Mouse (Mus musculus) hindbrain, embryonic 12.5 days (tissue): ENCODE results near the gene Farp1. TPM values are rescaled to one million over a fixed set of nuclear protein-coding genes. Genes with fewer than 3 reads are reported as not detected.

ENCODE experiments used
- ATAC-seq: fragments of 200-750 bp; cut with Nextera tagmentation; 2 replicates; pipeline ENCODE4 v1.8.0; 2017; ENCODE audit warnings: moderate TSS enrichment; ENCODE audit not compliant: low FRiP score
- H3K27ac ChIP-seq: fragments of 300-500 bp; sonication (generic); 2 replicates; pipeline ENCODE4 v1.5.1; 2016; ENCODE audit warnings: mild to moderate bottlenecking
- H3K27me3 ChIP-seq: fragments of 300-500 bp; sonication (generic); 2 replicates; pipeline ENCODE4 v1.6.1; 2016; ENCODE audit warnings: mild to moderate bottlenecking
- H3K36me3 ChIP-seq: fragments of 300-500 bp; sonication (generic); 2 replicates; pipeline ENCODE4 v1.6.1; 2016; ENCODE audit warnings: mild to moderate bottlenecking
- H3K4me1 ChIP-seq: fragments of 300-500 bp; sonication (generic); 2 replicates; pipeline ENCODE4 v1.6.1; 2016
- H3K4me2 ChIP-seq: fragments of 300-500 bp; sonication (generic); replicated peaks from 2 replicates; pipeline ENCODE4 v1.6.1; 2016; ENCODE audit warnings: mild to moderate bottlenecking
- H3K4me3 ChIP-seq: fragments of 300-500 bp; sonication (generic); 2 replicates; pipeline ENCODE4 v1.5.1; 2016; ENCODE audit warnings: mild to moderate bottlenecking
- H3K9ac ChIP-seq: fragments of 300-500 bp; sonication (generic); 2 replicates; pipeline ENCODE4 v1.6.1; 2016; ENCODE audit warnings: mild to moderate bottlenecking, moderate library complexity
- H3K9me3 ChIP-seq: fragments of 300-500 bp; sonication (generic); replicated peaks from 2 replicates; pipeline ENCODE4 v1.6.1; 2016; ENCODE audit warnings: mild to moderate bottlenecking
- WGBS: fragments of 180-500 bp; shearing (Covaris S2); methylation state at CpG from one replicate; pipeline ENCODE4 v1.1.7; 2016; 5-methylcytosine and 5-hydroxymethylcytosine counted together
- polyA plus RNA-seq: library from polyadenylated mRNA; unstranded; fragments of >200 nt; fragmentation: Nextera tagmentation; extraction: Ambion mirVana; gene quantifications from 2 replicates; pipeline ENCODE4 v1.2.1, GENCODE M21; 2016

Gene Farp1
- polyA plus RNA-seq, 1 experiment from 2014 or later: 43.9 TPM

GRCm38 (mm10) chr14:121097640-121098435 is 62.8 kb downstream of the Farp1 start:
- 72% methylated on average over 12 of the region's 12 CpGs for WGBS
- ATAC-seq: no peak
- no peak overlapping the region for H3K4me3 ChIP-seq

DNA sequence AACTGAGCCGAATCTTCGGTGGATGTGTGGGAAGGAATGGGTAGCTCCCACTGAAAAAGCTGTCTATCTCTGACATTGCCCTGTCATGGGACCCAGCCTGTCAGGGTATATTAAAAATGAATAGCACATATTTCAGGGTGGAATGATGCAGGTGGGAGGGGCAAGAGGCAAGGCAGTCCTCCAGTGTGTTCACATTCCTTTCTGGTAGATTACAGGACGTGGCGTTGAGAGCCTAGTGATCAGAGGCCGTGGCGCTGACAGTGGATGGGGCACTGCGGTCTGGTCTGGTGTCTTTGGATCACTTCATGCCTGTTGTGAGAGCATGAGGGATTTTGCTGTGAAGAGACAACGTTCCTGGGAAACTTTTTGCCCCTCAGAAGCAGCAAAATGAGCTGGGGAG is 64.1 kb downstream of the Farp1 start:
- Histone ChIP-seq H3K4me2 (no peak overlapping the region), H3K9ac (no peak overlapping the region), H3K36me3 (peaks cover 11% of the 10 kb centered on the region; the same call in 1 of the 2 replicates), H3K4me3 (no peak overlapping the region), H3K4me1 (peaks cover 23% of the 10 kb centered on the region), H3K27ac (no peak overlapping the region), H3K9me3 (no peaks in the 10 kb centered on the region), H3K27me3 (no peaks in the 10 kb centered on the region)
- no peak for ATAC-seq
- 85% methylated on average over 8 of the region's 8 CpGs for WGBS

More at GRCm38 (mm10) chr14:121097640-121098435, 62.8 kb downstream of the Farp1 start:
- Histone ChIP-seq H3K4me1 (peaks cover 19% of the 10 kb centered on the region), H3K4me2 (no peak overlapping the region), H3K36me3 (peaks cover 10% of the 10 kb centered on the region; the same call in 1 of the 2 replicates), H3K27ac (no peak overlapping the region), H3K27me3 (no peaks in the 10 kb centered on the region), H3K9me3 (no peaks in the 10 kb centered on the region), H3K9ac (no peak overlapping the region)

DNA sequence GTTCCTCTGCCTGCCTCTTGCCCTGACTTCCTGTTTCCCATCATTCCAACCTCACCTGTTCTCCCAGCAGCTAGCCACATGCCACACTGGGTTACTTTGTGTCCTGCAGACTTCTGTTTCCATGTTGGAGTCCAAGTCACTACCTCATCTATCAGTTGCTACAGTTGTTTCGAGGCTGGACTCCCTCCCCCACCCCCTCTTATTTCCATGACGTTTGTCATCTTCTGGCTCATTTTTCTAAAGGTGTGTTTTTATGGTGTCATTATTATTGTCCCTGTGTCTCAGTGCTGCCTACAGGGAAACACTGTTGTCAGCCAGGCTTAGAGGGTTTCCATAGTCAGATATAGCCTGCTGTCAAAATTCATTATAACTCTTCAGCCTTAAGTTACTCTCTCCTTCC is 64.9 kb downstream of the Farp1 start:
- Histone ChIP-seq H3K4me2 (no peak overlapping the region), H3K9me3 (no peaks in the 10 kb centered on the region), H3K4me1 (peaks cover 25% of the 10 kb centered on the region), H3K9ac (no peak overlapping the region), H3K4me3 (no peak overlapping the region), H3K27ac (no peak overlapping the region), H3K36me3 (peaks cover 11% of the 10 kb centered on the region; the same call in 1 of the 2 replicates), H3K27me3 (no peaks in the 10 kb centered on the region)
- WGBS: 69% methylated on average over 2 of the region's 2 CpGs
- ATAC-seq: no peak

DNA sequence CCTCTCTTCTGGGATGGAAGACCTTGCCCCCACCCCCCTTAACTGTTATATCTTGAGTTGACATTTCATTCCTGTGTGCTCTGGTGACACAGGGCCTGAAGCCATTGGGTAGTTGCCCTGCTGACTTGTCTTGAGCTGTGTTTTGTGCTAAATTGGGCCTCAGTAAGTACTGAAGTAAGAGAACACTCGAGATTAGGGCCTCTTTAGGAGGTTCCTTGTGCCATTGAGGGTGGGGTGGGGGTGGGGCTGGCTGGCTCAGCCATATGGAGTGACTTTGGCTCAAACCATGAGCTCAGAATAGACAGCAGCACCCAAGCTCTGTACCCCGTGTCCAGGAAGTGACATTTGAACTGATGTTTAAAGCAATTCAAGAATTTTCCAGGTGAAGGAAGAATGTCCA is 65.8 kb downstream of the Farp1 start:
- peaks cover 32% of the 10 kb centered on the region for H3K4me1 ChIP-seq
- no peak overlapping the region for H3K4me3 ChIP-seq
- 39% methylated on average over 2 of the region's 2 CpGs for WGBS
- H3K9me3 ChIP-seq: no peaks in the 10 kb centered on the region
- H3K27me3 ChIP-seq: no peaks in the 10 kb centered on the region
- H3K27ac ChIP-seq: no peak overlapping the region
- no peak for ATAC-seq
- H3K9ac ChIP-seq: no peak overlapping the region
- no peak overlapping the region for H3K4me2 ChIP-seq
- peaks cover 11% of the 10 kb centered on the region; the same call in 1 of the 2 replicates for H3K36me3 ChIP-seq

DNA sequence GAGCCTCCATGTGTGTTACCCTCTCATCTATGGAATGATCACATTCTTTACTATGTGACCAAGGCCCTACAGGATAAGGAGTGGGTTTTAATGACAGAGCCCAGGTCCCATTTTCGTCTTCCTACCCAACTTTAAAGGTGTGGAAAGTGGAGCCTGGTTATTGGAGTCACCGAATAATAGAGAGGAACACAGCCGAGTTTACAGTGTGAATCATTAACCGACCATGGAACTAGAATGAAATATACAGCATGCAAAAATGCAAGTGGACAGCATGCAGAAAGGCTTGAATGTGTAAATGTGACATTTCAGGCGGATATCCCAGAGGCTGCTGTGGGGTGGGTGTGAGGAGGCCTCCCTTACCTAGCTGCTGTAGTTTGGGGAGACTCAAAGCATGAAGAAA is 66.5 kb downstream of the Farp1 start:
- ATAC-seq: no peak
- Histone ChIP-seq H3K9ac (no peak overlapping the region), H3K4me2 (no peak overlapping the region), H3K36me3 (peaks cover 11% of the 10 kb centered on the region; the same call in 1 of the 2 replicates), H3K4me1 (peaks cover 39% of the 10 kb centered on the region), H3K9me3 (no peaks in the 10 kb centered on the region), H3K27ac (no peak overlapping the region), H3K4me3 (no peak overlapping the region), H3K27me3 (no peaks in the 10 kb centered on the region)
- WGBS: 85% methylated on average over 5 of the region's 5 CpGs

DNA sequence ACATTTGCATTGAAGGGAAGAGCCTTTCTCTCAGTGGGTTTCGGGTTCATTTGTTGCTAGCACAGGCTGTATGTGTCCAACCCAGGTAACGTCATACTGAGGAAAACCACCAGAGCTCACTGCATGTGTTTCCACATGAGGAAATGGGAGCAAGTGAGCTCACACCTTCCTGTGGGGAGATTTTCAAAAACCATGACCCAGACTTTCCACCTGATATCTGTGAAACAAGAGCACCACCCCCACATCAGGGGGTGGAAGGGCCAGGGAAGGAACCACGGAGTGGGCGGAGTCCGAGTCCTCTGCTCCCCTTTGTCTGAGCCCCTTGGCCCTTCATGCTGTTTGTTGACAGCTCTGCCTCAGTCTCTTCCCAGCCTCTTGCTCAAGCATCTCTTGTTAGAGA is 67.6 kb downstream of the Farp1 start:
- no peak overlapping the region for H3K4me2 ChIP-seq
- H3K27ac ChIP-seq: no peak overlapping the region; the same call in 1 of the 2 replicates
- no peaks in the 10 kb centered on the region for H3K9me3 ChIP-seq
- peaks cover 45% of the 10 kb centered on the region for H3K4me1 ChIP-seq
- H3K36me3 ChIP-seq: peaks cover 11% of the 10 kb centered on the region; the same call in 1 of the 2 replicates
- ATAC-seq: no peak
- H3K9ac ChIP-seq: no peak overlapping the region
- H3K4me3 ChIP-seq: no peak overlapping the region
- no peaks in the 10 kb centered on the region for H3K27me3 ChIP-seq
- 82% methylated on average over 5 of the region's 5 CpGs for WGBS

GRCm38 (mm10) chr14:121103459-121103858 is 68.5 kb downstream of the Farp1 start:
- no peak for ATAC-seq

GRCm38 (mm10) chr14:121104760-121105329 is 69.8 kb downstream of the Farp1 start:
- Histone ChIP-seq H3K9ac (no peak overlapping the region), H3K4me3 (no peak overlapping the region), H3K4me1 (peaks cover 54% of the 10 kb centered on the region), H3K27me3 (no peaks in the 10 kb centered on the region), H3K4me2 (no peak overlapping the region), H3K36me3 (peaks cover 11% of the 10 kb centered on the region; the same call in 1 of the 2 replicates), H3K27ac (no peak overlapping the region), H3K9me3 (no peaks in the 10 kb centered on the region)
- WGBS: 68% methylated on average over 7 of the region's 7 CpGs
- ATAC-seq: no peak

More at GRCm38 (mm10) chr14:121103459-121103858, 68.5 kb downstream of the Farp1 start:
- Histone ChIP-seq H3K4me2 (no peak overlapping the region), H3K27ac (no peak overlapping the region), H3K4me1 (peaks cover 47% of the 10 kb centered on the region), H3K9ac (no peak overlapping the region), H3K4me3 (no peak overlapping the region), H3K27me3 (no peaks in the 10 kb centered on the region), H3K36me3 (peaks cover 11% of the 10 kb centered on the region; the same call in 1 of the 2 replicates), H3K9me3 (no peaks in the 10 kb centered on the region)
- WGBS: 62% methylated on average over 9 of the region's 9 CpGs

GRCm38 (mm10) chr14:121106906-121107305 is 71.9 kb downstream of the Farp1 start:
- H3K36me3 ChIP-seq: peaks cover 8% of the 10 kb centered on the region; the same call in 1 of the 2 replicates
- WGBS: 49% methylated on average over 4 of the region's 4 CpGs
- no peak overlapping the region for H3K27ac ChIP-seq
- H3K4me3 ChIP-seq: no peak overlapping the region
- no peak overlapping the region for H3K9ac ChIP-seq
- ATAC-seq: 0 out of 2 replicates have a peak, but pooled peaks have one; percentile 15
- H3K9me3 ChIP-seq: no peaks in the 10 kb centered on the region
- no peaks in the 10 kb centered on the region for H3K27me3 ChIP-seq
- no peak overlapping the region for H3K4me2 ChIP-seq
- H3K4me1 ChIP-seq: peaks cover 51% of the 10 kb centered on the region

- Histone ChIP-seq H3K9me3 (no peaks in the 10 kb centered on the region), H3K4me1 (peaks cover 54% of the 10 kb centered on the region), H3K4me3 (no peak overlapping the region), H3K36me3 (peaks cover 1% of the 10 kb centered on the region; the same call in 1 of the 2 replicates), H3K9ac (no peak overlapping the region), H3K27me3 (no peaks in the 10 kb centered on the region), H3K27ac (peak overlapping the region; percentile 66; the same call in 1 of the 2 replicates), H3K4me2 (no peak overlapping the region)
- WGBS: 74% methylated on average over 10 of the region's 10 CpGs
- no peak for ATAC-seq
Observed at GRCm38 (mm10) chr14:121107707-121108285, 72.8 kb downstream of the Farp1 start.

DNA sequence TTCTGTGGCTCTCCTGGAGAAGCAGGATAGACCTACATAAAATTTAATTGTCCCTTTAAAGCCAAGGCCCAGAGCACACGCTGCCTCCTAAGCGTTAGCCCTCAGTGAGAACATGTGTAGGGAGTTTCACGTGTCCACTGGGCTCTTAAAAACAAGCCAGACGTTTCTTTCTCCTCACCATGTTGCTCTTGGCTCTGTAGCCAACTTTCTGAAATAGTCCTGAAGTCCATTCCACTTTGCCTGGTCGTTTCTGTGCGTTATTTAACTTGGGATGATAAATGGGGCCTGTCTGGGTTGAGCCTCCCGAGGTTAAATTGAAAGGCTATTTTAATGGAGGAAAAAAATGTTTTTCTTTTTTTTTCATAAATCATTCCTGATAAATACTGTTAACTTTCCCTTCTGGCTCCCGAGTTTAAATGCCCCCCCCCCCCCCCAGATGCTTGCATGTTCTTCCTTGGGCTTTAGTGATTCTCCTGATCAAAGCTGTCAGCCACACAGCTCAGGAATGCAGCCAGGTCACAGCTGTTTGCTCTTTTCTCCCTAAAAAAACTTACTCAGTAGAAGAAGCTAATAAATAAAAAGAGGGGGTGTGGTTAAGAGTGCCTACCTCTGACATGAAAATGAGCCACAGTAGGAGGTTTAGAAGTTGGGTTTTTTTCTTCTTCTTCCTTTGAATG is 73.6 kb downstream of the Farp1 start:
- Histone ChIP-seq H3K27me3 (no peaks in the 10 kb centered on the region), H3K9ac (no peak overlapping the region), H3K36me3 (no peaks in the 10 kb centered on the region), H3K4me1 (peaks cover 49% of the 10 kb centered on the region), H3K4me3 (no peak overlapping the region), H3K27ac (peak overlapping the region; percentile 70), H3K9me3 (no peaks in the 10 kb centered on the region), H3K4me2 (peak overlapping the region; percentile 17; the same call in 1 of the 2 replicates)
- 16% methylated on average over 8 of the region's 8 CpGs for WGBS
- ATAC-seq: no peak

DNA sequence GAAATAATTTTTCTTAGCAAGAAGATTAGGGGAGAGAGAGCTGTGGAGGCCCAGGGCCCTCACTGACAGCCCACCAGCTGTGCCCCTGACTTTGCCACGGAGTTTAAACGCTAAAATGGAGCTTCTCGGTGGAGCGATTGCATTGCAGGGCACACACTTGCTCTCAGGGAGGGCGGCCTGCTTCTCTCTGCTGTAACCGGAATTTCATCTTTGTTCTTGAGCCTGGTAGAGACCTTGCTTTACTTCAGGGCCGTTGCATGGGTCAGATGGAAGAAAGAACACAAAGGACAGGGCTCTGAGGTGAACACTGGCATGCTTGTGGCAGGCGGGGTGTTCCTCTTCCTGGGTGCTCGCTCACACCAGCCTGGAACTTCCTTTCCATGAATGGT is 74.1 kb downstream of the Farp1 start:
- no peak overlapping the region for H3K4me3 ChIP-seq
- H3K4me1 ChIP-seq: peaks cover 50% of the 10 kb centered on the region
- WGBS: 5% methylated on average over 9 of the region's 9 CpGs
- no peaks in the 10 kb centered on the region for H3K27me3 ChIP-seq
- H3K9me3 ChIP-seq: no peaks in the 10 kb centered on the region
- ATAC-seq: 0 out of 2 replicates have a peak, but pooled peaks have one; percentile 23
- H3K9ac ChIP-seq: no peak overlapping the region
- H3K27ac ChIP-seq: peak overlapping the region; percentile 70
- H3K36me3 ChIP-seq: no peaks in the 10 kb centered on the region
- H3K4me2 ChIP-seq: peak overlapping the region; percentile 17; the same call in 1 of the 2 replicates
